Mouse (Mus musculus): Measurements from ENCODE around the gene Lsamp. TPM values are rescaled to one million over a fixed set of nuclear protein-coding genes. Genes with fewer than 3 reads are reported as not detected.

The Lsamp gene
- polyA plus RNA-seq, 1 experiment from 2014 or later, result 5.4 TPM

- Histone ChIP-seq H3K27me3 (replicated peaks; ENCODE audit: control insufficient read depth, insufficient read depth, low read length) (no peaks in the 10 kb centered on the region), H3K4me3 (ENCODE audit: low read depth, low read length) (no peak overlapping the region), H3K9ac (ENCODE audit: low read length) (no peak overlapping the region), H3K36me3 (ENCODE audit: control insufficient read depth, insufficient read depth, low read length) (no peaks in the 10 kb centered on the region), H3K4me2 (ENCODE audit: low read length) (no peak overlapping the region), H3K9me3 (ENCODE audit: control insufficient read depth, low read length) (no peaks in the 10 kb centered on the region), H3K4me1 (replicated peaks; ENCODE audit: control insufficient read depth, insufficient read depth, low read length) (no peaks in the 10 kb centered on the region), H3K27ac (ENCODE audit: low read depth) (no peak overlapping the region)
- 70% methylated on average over 3 of the region's 3 CpGs for WGBS
- no peak for DNase-seq (ENCODE audit: low spot score)
- no peak for ATAC-seq (replicated peaks; ENCODE audit: low FRiP score, low TSS enrichment, low read depth)
Observed at GRCm38 (mm10) chr16:40983026-40983425, 998.9 kb downstream of the Lsamp start.

GRCm38 (mm10) chr16:41007569-41007968, 1023.4 kb downstream of the Lsamp start:
- Histone ChIP-seq H3K27me3 (replicated peaks; ENCODE audit: control insufficient read depth, insufficient read depth, low read length) (no peaks in the 10 kb centered on the region), H3K36me3 (ENCODE audit: control insufficient read depth, insufficient read depth, low read length) (no peaks in the 10 kb centered on the region), H3K4me3 (ENCODE audit: low read depth, low read length) (no peak overlapping the region), H3K27ac (ENCODE audit: low read depth) (no peak overlapping the region), H3K9ac (ENCODE audit: low read length) (no peak overlapping the region), H3K9me3 (ENCODE audit: control insufficient read depth, low read length) (no peaks in the 10 kb centered on the region), H3K4me2 (ENCODE audit: low read length) (no peak overlapping the region), H3K4me1 (replicated peaks; ENCODE audit: control insufficient read depth, insufficient read depth, low read length) (no peaks in the 10 kb centered on the region)
- WGBS, result 77% methylated on average over 5 of the region's 5 CpGs
- DNase-seq (ENCODE audit: low spot score) (no peak), ATAC-seq (replicated peaks; ENCODE audit: low FRiP score, low TSS enrichment, low read depth) (no peak)

DNA sequence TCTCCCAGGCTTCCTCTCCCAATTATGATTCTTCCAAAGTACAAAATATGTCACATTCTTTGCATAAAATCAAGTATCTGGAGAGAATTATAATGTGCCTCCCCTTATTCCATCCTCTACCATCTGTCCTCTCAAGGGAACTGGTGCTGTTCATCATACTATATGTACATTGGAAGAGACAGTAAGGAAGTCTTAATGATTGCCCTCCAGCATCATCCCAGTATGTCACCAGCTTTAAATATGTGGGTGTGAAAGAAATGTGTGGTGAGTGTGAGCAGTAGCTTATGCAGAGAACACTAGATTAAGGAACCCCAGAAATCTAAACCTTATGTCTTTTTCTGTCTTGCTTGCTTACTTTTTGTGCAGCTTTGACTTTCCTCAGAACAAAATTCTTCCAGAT, 1050.6 kb downstream of the Lsamp start:
- no peak overlapping the region for H3K4me2 ChIP-seq (ENCODE audit: low read length)
- no peaks in the 10 kb centered on the region for H3K27me3 ChIP-seq (replicated peaks; ENCODE audit: control insufficient read depth, insufficient read depth, low read length)
- H3K4me1 ChIP-seq (replicated peaks; ENCODE audit: control insufficient read depth, insufficient read depth, low read length), result no peaks in the 10 kb centered on the region
- no peak overlapping the region for H3K27ac ChIP-seq (ENCODE audit: low read depth)
- DNase-seq (ENCODE audit: low spot score), result no peak
- H3K9ac ChIP-seq (ENCODE audit: low read length), result no peak overlapping the region
- H3K36me3 ChIP-seq (ENCODE audit: control insufficient read depth, insufficient read depth, low read length), result no peaks in the 10 kb centered on the region
- no peak for ATAC-seq (replicated peaks; ENCODE audit: low FRiP score, low TSS enrichment, low read depth)
- no peak overlapping the region for H3K4me3 ChIP-seq (ENCODE audit: low read depth, low read length)
- no peaks in the 10 kb centered on the region for H3K9me3 ChIP-seq (ENCODE audit: control insufficient read depth, low read length)

GRCm38 (mm10) chr16:41041686-41042085, 1057.5 kb downstream of the Lsamp start:
- H3K9ac ChIP-seq (ENCODE audit: low read length), result no peak overlapping the region
- H3K4me2 ChIP-seq (ENCODE audit: low read length), result no peak overlapping the region
- H3K27me3 ChIP-seq (replicated peaks; ENCODE audit: control insufficient read depth, insufficient read depth, low read length), result no peaks in the 10 kb centered on the region
- WGBS, result 66% methylated on average over 2 of the region's 2 CpGs
- no peaks in the 10 kb centered on the region for H3K9me3 ChIP-seq (ENCODE audit: control insufficient read depth, low read length)
- no peaks in the 10 kb centered on the region for H3K36me3 ChIP-seq (ENCODE audit: control insufficient read depth, insufficient read depth, low read length)
- no peak overlapping the region for H3K4me3 ChIP-seq (ENCODE audit: low read depth, low read length)
- H3K4me1 ChIP-seq (replicated peaks; ENCODE audit: control insufficient read depth, insufficient read depth, low read length), result no peaks in the 10 kb centered on the region
- H3K27ac ChIP-seq (ENCODE audit: low read depth), result no peak overlapping the region
- ATAC-seq (replicated peaks; ENCODE audit: low FRiP score, low TSS enrichment, low read depth), result no peak
- DNase-seq (ENCODE audit: low spot score), result no peak

DNA sequence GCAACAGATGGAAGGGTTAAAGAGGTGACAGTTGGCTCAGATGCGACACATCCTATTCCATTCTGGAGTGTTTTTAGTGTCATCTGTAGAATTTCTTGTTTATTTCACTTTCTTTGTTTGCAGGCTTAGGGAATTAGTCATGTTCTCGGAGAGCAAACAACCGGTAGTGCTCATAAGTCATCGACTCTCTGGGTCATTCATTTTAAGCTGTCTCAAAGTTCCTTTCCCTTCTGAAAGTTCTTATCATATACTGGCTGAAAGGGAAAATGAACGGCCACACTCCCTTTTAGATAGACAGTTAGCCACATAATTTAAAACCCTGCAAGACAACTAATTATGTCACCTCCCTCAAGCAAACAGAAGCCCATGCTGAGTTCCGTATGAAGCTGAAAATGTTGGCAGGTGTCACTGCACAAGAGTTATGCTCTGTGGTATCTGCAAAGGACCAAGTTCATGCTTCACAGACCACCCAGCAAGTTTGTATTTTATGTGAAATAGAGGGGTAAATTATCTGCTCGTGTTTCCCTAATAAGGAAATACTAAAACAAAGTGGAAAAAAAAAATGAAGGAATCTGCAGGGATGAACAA, 1079.2 kb downstream of the Lsamp start:
- no peak overlapping the region for H3K27ac ChIP-seq (ENCODE audit: low read depth)
- no peaks in the 10 kb centered on the region for H3K9me3 ChIP-seq (ENCODE audit: control insufficient read depth, low read length)
- ATAC-seq (replicated peaks; ENCODE audit: low FRiP score, low TSS enrichment, low read depth) (no peak), DNase-seq (ENCODE audit: low spot score) (no peak)
- no peak overlapping the region for H3K4me2 ChIP-seq (ENCODE audit: low read length)
- H3K4me1 ChIP-seq (replicated peaks; ENCODE audit: control insufficient read depth, insufficient read depth, low read length), result peaks cover 5% of the 10 kb centered on the region; the same call in 1 of the 2 replicates
- no peaks in the 10 kb centered on the region for H3K27me3 ChIP-seq (replicated peaks; ENCODE audit: control insufficient read depth, insufficient read depth, low read length)
- no peak overlapping the region for H3K9ac ChIP-seq (ENCODE audit: low read length)
- no peak overlapping the region for H3K4me3 ChIP-seq (ENCODE audit: low read depth, low read length)
- WGBS, result 24% methylated on average over 7 of the region's 7 CpGs
- no peaks in the 10 kb centered on the region for H3K36me3 ChIP-seq (ENCODE audit: control insufficient read depth, insufficient read depth, low read length)

GRCm38 (mm10) chr16:41073470-41073869, 1089.3 kb downstream of the Lsamp start:
- Histone ChIP-seq H3K4me2 (ENCODE audit: low read length) (no peak overlapping the region), H3K27ac (ENCODE audit: low read depth) (no peak overlapping the region), H3K4me3 (ENCODE audit: low read depth, low read length) (no peak overlapping the region), H3K36me3 (ENCODE audit: control insufficient read depth, insufficient read depth, low read length) (no peaks in the 10 kb centered on the region), H3K9ac (ENCODE audit: low read length) (no peak overlapping the region), H3K4me1 (replicated peaks; ENCODE audit: control insufficient read depth, insufficient read depth, low read length) (no peaks in the 10 kb centered on the region), H3K27me3 (replicated peaks; ENCODE audit: control insufficient read depth, insufficient read depth, low read length) (no peaks in the 10 kb centered on the region), H3K9me3 (ENCODE audit: control insufficient read depth, low read length) (no peaks in the 10 kb centered on the region)
- DNase-seq (ENCODE audit: low spot score) (no peak), ATAC-seq (replicated peaks; ENCODE audit: low FRiP score, low TSS enrichment, low read depth) (no peak)
- 93% methylated on average over 2 of the region's 2 CpGs for WGBS

DNA sequence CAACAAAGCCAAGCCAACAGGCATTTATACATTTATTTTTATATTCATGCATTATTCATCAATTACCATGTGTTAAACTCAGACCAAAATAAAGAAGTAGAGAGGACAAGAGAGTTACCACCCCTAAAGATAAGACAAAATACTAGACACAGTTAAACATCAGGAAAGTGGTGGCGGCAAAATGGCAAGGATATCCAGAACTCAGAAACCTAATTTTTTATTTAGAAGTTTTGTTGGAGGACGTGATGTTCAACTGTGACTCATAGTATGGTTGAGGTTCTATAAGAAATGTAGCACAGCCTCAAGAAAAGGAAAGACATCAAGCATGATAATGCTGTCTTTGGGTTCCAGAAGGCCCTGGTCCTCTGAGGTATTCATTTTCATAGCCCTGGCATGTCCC, 1104.5 kb downstream of the Lsamp start:
- no peak overlapping the region for H3K4me2 ChIP-seq (ENCODE audit: low read length)
- 88% methylated on average over 2 of the region's 2 CpGs for WGBS
- H3K9ac ChIP-seq (ENCODE audit: low read length), result no peak overlapping the region
- no peaks in the 10 kb centered on the region for H3K27me3 ChIP-seq (replicated peaks; ENCODE audit: control insufficient read depth, insufficient read depth, low read length)
- no peaks in the 10 kb centered on the region for H3K4me1 ChIP-seq (replicated peaks; ENCODE audit: control insufficient read depth, insufficient read depth, low read length)
- no peak for ATAC-seq (replicated peaks; ENCODE audit: low FRiP score, low TSS enrichment, low read depth)
- DNase-seq (ENCODE audit: low spot score), result no peak
- H3K4me3 ChIP-seq (ENCODE audit: low read depth, low read length), result no peak overlapping the region
- H3K27ac ChIP-seq (ENCODE audit: low read depth), result no peak overlapping the region
- no peaks in the 10 kb centered on the region for H3K9me3 ChIP-seq (ENCODE audit: control insufficient read depth, low read length)
- no peaks in the 10 kb centered on the region for H3K36me3 ChIP-seq (ENCODE audit: control insufficient read depth, insufficient read depth, low read length)

- Histone ChIP-seq H3K4me2 (ENCODE audit: low read length) (no peak overlapping the region), H3K27ac (ENCODE audit: low read depth) (no peak overlapping the region), H3K4me3 (ENCODE audit: low read depth, low read length) (no peak overlapping the region), H3K9ac (ENCODE audit: low read length) (no peak overlapping the region), H3K9me3 (ENCODE audit: control insufficient read depth, low read length) (no peaks in the 10 kb centered on the region), H3K36me3 (ENCODE audit: control insufficient read depth, insufficient read depth, low read length) (no peaks in the 10 kb centered on the region), H3K4me1 (replicated peaks; ENCODE audit: control insufficient read depth, insufficient read depth, low read length) (no peaks in the 10 kb centered on the region), H3K27me3 (replicated peaks; ENCODE audit: control insufficient read depth, insufficient read depth, low read length) (no peaks in the 10 kb centered on the region)
- ATAC-seq (replicated peaks; ENCODE audit: low FRiP score, low TSS enrichment, low read depth), result no peak
- WGBS, result 63% methylated on average over 2 of the region's 2 CpGs
- DNase-seq (ENCODE audit: low spot score), result no peak
Observed at GRCm38 (mm10) chr16:41090092-41090491, 1105.9 kb downstream of the Lsamp start.

DNA sequence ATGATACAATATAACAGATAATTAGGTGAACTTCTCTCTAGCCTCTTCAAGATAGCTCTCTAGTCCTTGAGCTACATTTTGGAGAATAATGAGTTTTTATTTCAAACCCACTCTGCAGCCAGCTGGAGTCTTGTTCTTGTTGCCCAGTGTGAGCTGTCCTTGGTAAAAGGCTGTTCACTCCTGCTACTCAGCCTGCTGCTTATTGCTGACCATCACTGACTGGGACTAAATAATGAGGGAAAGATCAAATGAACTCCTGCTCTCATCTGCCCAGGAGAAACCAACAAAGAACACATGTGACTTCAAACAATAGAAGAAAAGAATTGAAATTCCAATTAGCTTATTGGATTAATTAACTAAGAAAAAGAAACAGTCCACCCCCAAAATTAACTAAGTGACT, 1107.1 kb downstream of the Lsamp start:
- ATAC-seq (replicated peaks; ENCODE audit: low FRiP score, low TSS enrichment, low read depth) (no peak), DNase-seq (ENCODE audit: low spot score) (no peak)
- no peak overlapping the region for H3K27ac ChIP-seq (ENCODE audit: low read depth)
- no peaks in the 10 kb centered on the region for H3K36me3 ChIP-seq (ENCODE audit: control insufficient read depth, insufficient read depth, low read length)
- H3K27me3 ChIP-seq (replicated peaks; ENCODE audit: control insufficient read depth, insufficient read depth, low read length), result no peaks in the 10 kb centered on the region
- no peak overlapping the region for H3K9ac ChIP-seq (ENCODE audit: low read length)
- no peak overlapping the region for H3K4me2 ChIP-seq (ENCODE audit: low read length)
- no peaks in the 10 kb centered on the region for H3K4me1 ChIP-seq (replicated peaks; ENCODE audit: control insufficient read depth, insufficient read depth, low read length)
- H3K9me3 ChIP-seq (ENCODE audit: control insufficient read depth, low read length), result no peaks in the 10 kb centered on the region
- no peak overlapping the region for H3K4me3 ChIP-seq (ENCODE audit: low read depth, low read length)
